Mouse (Mus musculus) left cerebral cortex, adult 18-20 months (tissue): ENCODE data around the gene Cish. TPM values are rescaled to one million over a fixed set of nuclear protein-coding genes. Genes with fewer than 3 reads are reported as not detected.
A peak's percentile ranks its signal among the peaks of the same experiment; 100 is the strongest.

Experiments
- DNase-seq, 2 experiments: peaks; one replicate each; pipeline ENCODE4 v3.0.0; 2021 to 2022; ENCODE audit warnings: low spot score in 2 of 2, mixed read lengths in 1 of 2
- total RNA-seq, 2 experiments: library from RNA; stranded (reverse); gene quantifications; 2 replicates each; pipeline ENCODE4 v1.2.3; 2021

Cish gene
- total RNA-seq, 2 experiments from 2014 or later: 6.9 to 9.1 TPM

GRCm38 (mm10) chr9:107275710-107276109 lies 20.1 kb upstream of the Cish start:
- no peak for DNase-seq

- DNase-seq: no peak
Observed at GRCm38 (mm10) chr9:107277603-107278002, 18.2 kb upstream of the Cish start.

GRCm38 (mm10) chr9:107278126-107278525 lies 17.7 kb upstream of the Cish start:
- DNase-seq: peak; percentile 42 to 45

- DNase-seq: peak in 1 of 2 experiments; percentile 22
Observed at GRCm38 (mm10) chr9:107278527-107279377, 17.1 kb upstream of the Cish start.

- no peak for DNase-seq
Observed at GRCm38 (mm10) chr9:107279378-107280321, 16.2 kb upstream of the Cish start.

GRCm38 (mm10) chr9:107280322-107281027 lies 15.4 kb upstream of the Cish start:
- DNase-seq: no peak

GRCm38 (mm10) chr9:107281241-107281987 lies 14.4 kb upstream of the Cish start:
- no peak for DNase-seq

- no peak for DNase-seq
Observed at GRCm38 (mm10) chr9:107282951-107283350, 12.9 kb upstream of the Cish start.

- no peak for DNase-seq
Observed at GRCm38 (mm10) chr9:107285009-107285408, 10.8 kb upstream of the Cish start.

GRCm38 (mm10) chr9:107287294-107287693 lies 8.5 kb upstream of the Cish start:
- no peak for DNase-seq

- no peak for DNase-seq
Observed at GRCm38 (mm10) chr9:107288105-107288650, 7.6 kb upstream of the Cish start.

GRCm38 (mm10) chr9:107288711-107289110 lies 7.1 kb upstream of the Cish start:
- DNase-seq: no peak

- DNase-seq: peak in 1 of 2 experiments; percentile 47
Observed at GRCm38 (mm10) chr9:107289211-107290076, 6.4 kb upstream of the Cish start, which contains the start of gene Mapkapk3. Mapkapk3 (minus strand) TSS chr9:107289877.

GRCm38 (mm10) chr9:107290897-107291296 lies 4.9 kb upstream of the Cish start:
- DNase-seq: peak; percentile 69 to 89

GRCm38 (mm10) chr9:107294249-107294648 lies 1.6 kb upstream of the Cish start:
- DNase-seq: peak; percentile 71 to 79

GRCm38 (mm10) chr9:107295616-107296015 lies 210 bp upstream of the Cish start:
- peak; percentile 49 to 55 for DNase-seq

- no peak for DNase-seq
Observed at GRCm38 (mm10) chr9:107296041-107296440, 215 bp downstream of the Cish start.

- DNase-seq: peak; percentile 90 to 92
Observed at GRCm38 (mm10) chr9:107296501-107296965, 707 bp downstream of the Cish start.

- DNase-seq: no peak
Observed at GRCm38 (mm10) chr9:107297059-107297458, 1.2 kb downstream of the Cish start.
